Mouse (Mus musculus): ENCODE data around the gene Ano2. TPM values are rescaled to one million over a fixed set of nuclear protein-coding genes. Genes with fewer than 3 reads are reported as not detected.
A peak's percentile ranks its signal among the peaks of the same experiment; 100 is the strongest.

The Ano2 gene
- 1 to 10 TPM in 1 of 26 experiments, under 1 TPM in 2, not detected in 23; 0.22 to 1.0 (median 0.36) TPM for total RNA-seq (2018; cell fraction: chromatin; rRNA removed)
- total RNA-seq (2018; cell fraction: cytosol; rRNA removed) = not detected
- not detected for total RNA-seq (2018; cell fraction: nucleus; rRNA removed)
- not detected in 3 replicates for polyA plus RNA-seq (2018)

DNA sequence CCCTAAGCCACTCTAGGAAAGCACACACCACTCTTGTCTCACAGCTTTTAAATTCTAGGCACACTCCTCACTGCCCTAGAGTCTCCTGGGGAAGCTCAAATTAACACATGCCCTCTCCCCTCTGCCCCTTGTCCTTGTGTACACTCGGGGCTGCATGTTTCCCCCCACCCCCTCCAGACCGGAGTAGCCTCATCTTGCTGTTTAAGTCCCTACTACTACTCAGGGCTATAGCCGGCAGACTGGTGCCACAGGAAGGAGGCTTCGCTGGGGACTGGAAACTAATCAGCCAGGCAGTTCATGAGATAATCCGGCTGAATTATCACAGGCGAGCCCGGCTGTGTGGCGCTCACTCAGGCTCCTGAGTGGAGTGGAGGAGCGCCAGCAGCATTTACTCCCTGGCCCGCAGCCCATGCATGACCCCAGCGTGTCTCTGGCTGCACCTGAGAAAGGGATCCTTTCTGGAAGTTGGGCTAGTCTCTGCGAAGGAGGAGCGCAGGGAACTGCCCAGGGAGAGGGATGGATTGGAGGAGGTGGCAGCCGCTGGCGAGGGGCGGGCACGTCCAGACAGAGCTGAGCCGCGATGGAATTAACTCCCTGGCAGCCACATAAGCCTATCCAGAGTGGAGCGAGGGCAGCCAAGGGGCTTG lies at the start of gene Ano2:
Ano2 (plus strand) TSS at position 363 of the 647 bp plus-strand sequence.
- Histone ChIP-seq H3K36me3 (ENCODE audit: inconsistent target) (no peaks in the 10 kb centered on the region), H3K4me3 (ENCODE audit: inconsistent target) (no peak within 1 kb of the TSS), H3K79me2 (ENCODE audit: inconsistent target) (no peaks in the 10 kb centered on the region), H3K27ac (no peak within 1 kb of the TSS)
- WGBS (ENCODE audit: missing documents) = 77% methylated on average over 20 of the region's 20 CpGs

DNA sequence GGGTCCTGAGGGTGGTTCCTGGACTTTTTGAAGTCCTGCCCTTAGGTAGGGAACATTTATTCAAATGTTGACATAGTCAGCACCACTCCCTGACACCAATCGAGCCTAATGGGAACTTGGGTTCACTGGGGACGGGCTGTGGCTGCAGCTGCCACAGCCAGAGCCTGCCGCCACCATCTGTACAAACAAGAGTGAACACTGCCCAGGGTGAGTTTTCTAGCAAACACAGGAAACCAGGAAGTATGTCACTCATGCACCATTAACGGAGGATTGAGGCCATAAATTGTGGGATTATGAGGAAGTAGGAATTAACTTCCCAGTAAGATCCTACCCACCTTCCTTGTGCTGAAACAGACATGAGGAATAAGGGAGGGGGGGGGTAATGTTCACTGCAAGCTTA lies 49.7 kb upstream of the Ano2 start:
- Histone ChIP-seq H3K27ac (no peak overlapping the region), H3K36me3 (ENCODE audit: inconsistent target) (no peaks in the 10 kb centered on the region), H3K79me2 (ENCODE audit: inconsistent target) (no peaks in the 10 kb centered on the region), H3K4me3 (ENCODE audit: inconsistent target) (no peak overlapping the region)
- WGBS (ENCODE audit: missing documents) = 25% methylated on average over 4 of the region's 4 CpGs

DNA sequence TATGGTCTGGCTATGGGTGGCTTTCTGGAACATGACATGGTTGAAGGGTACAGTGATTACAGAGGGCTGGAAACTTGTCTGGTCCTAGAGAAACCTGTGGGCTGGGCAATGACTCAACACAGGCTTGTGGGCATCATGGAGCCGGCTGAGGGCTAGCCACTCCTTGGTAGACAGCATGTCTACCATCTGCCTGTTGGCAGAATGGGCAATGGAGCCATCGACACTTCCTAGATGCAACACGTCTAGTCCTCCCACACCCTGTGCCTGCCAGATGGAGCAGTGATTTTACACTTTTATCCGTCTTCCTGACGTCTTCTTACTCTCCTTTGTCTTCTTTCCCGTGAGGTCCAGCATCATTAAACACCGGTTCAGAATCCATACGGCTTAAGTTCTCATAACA lies 49.1 kb upstream of the Ano2 start:
- no peak overlapping the region for H3K4me3 ChIP-seq (ENCODE audit: inconsistent target)
- 93% methylated on average over 8 of the region's 8 CpGs for WGBS (ENCODE audit: missing documents)
- no peaks in the 10 kb centered on the region for H3K79me2 ChIP-seq (ENCODE audit: inconsistent target)
- no peaks in the 10 kb centered on the region for H3K36me3 ChIP-seq (ENCODE audit: inconsistent target)
- no peak overlapping the region for H3K27ac ChIP-seq

DNA sequence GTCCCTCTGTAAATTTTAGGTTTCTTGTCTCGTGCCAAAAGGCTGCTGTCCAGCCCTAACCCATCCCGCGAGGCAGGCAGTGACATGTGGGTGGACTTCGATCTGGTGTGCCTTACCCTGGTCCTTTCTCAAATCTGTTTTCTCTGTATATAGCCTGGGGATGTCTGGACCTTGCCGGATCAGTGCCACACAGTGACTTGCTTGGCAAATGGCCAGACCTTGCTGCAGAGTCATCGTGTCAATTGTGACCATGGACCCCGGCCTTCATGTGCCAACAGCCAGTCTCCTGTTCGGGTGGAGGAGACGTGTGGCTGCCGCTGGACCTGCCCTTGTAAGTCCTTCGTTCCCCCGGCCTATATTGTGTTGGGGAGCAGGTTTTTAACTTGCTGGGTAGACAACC lies 41.3 kb upstream of the Ano2 start:
- no peak overlapping the region for H3K4me3 ChIP-seq (ENCODE audit: inconsistent target)
- WGBS (ENCODE audit: missing documents) = 65% methylated on average over 12 of the region's 12 CpGs
- H3K79me2 ChIP-seq (ENCODE audit: inconsistent target) = no peaks in the 10 kb centered on the region
- H3K27ac ChIP-seq = no peak overlapping the region
- no peaks in the 10 kb centered on the region for H3K36me3 ChIP-seq (ENCODE audit: inconsistent target)

DNA sequence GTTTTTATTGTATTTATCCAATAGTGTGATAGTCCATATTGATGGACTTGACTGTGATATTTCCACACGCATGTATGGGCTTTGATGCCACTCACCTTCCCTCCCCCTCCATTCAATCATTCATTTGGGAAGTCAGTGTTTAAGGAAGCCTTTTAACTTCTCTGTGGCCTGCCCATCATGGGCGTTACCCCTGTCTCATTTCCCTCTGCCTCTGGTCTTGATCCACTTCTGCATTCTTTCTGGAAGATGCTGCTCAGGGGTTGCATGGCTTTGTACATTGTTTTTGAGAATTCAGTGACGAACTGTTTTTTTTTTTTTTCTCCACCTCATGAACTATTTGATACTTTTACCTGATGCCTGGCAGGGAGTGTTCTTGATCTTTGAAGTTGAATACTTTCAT lies 38.9 kb upstream of the Ano2 start:
- 61% methylated on average over 3 of the region's 3 CpGs for WGBS (ENCODE audit: missing documents)
- no peaks in the 10 kb centered on the region for H3K79me2 ChIP-seq (ENCODE audit: inconsistent target)
- H3K4me3 ChIP-seq (ENCODE audit: inconsistent target) = no peak overlapping the region
- no peaks in the 10 kb centered on the region for H3K36me3 ChIP-seq (ENCODE audit: inconsistent target)
- H3K27ac ChIP-seq = no peak overlapping the region

DNA sequence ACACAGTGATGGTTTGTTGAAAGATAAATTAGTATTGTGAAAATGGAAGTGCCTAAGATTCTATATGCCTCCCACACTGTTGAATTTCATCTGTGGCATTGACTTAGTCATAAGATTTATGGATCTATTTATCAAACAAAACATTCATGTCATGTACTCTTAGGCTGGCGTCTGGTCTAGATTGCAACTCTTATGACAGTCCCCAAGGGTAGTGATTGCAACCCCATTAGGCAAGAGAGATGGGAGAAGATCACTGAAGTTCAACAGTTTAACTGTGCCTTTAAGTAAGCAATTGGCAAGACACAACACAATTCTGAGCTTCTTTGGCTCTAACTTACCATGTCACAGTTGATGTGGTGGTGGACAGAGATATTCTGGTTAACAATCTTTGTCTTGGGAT lies 36.8 kb upstream of the Ano2 start:
- no peaks in the 10 kb centered on the region for H3K36me3 ChIP-seq (ENCODE audit: inconsistent target)
- 100% methylated on average over 1 of the region's 1 CpGs for WGBS (ENCODE audit: missing documents)
- H3K27ac ChIP-seq = no peak overlapping the region
- H3K4me3 ChIP-seq (ENCODE audit: inconsistent target) = no peak overlapping the region
- no peaks in the 10 kb centered on the region for H3K79me2 ChIP-seq (ENCODE audit: inconsistent target)

DNA sequence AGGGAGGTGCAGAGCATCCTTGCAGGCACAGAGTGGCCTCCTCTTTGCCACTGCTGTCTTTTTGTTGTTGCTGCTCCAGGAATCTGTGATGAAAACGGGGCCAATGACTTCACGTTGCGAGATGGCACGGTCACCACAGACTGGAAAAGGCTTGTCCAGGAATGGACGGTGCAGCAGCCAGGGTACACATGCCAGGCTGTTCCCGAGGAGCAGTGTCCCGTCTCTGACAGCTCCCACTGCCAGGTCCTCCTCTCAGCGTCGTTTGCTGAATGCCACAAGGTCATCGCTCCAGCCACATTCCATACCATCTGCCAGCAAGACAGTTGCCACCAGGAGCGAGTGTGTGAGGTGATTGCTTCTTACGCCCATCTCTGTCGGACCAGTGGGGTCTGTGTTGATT lies 33.3 kb upstream of the Ano2 start:
- Histone ChIP-seq H3K4me3 (ENCODE audit: inconsistent target) (no peak overlapping the region), H3K36me3 (ENCODE audit: inconsistent target) (no peaks in the 10 kb centered on the region), H3K27ac (no peak overlapping the region), H3K79me2 (ENCODE audit: inconsistent target) (no peaks in the 10 kb centered on the region)
- WGBS (ENCODE audit: missing documents) = 95% methylated on average over 13 of the region's 13 CpGs

DNA sequence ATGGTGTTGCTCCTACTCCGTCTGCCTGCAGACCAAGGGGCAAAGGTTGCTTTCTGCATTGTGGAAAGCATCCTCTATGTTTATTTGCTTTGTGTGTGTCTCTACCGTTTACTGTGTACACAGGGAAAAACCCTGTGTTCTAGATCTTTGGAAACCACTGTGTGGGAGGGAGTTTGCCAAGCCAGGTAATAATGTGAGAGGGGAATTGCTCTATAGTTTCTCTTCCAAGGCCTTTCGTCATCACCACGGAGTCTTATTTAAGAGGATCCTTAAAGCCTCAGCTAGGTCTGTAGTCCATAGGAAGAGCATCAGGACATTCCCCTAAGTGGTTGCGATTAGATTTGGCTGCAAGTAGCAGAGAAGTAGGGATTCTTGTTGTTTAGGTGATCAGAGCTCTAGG lies 32.3 kb upstream of the Ano2 start:
- no peak overlapping the region for H3K4me3 ChIP-seq (ENCODE audit: inconsistent target)
- no peaks in the 10 kb centered on the region for H3K79me2 ChIP-seq (ENCODE audit: inconsistent target)
- H3K27ac ChIP-seq = no peak overlapping the region
- H3K36me3 ChIP-seq (ENCODE audit: inconsistent target) = no peaks in the 10 kb centered on the region
- WGBS (ENCODE audit: missing documents) = 92% methylated on average over 5 of the region's 5 CpGs

DNA sequence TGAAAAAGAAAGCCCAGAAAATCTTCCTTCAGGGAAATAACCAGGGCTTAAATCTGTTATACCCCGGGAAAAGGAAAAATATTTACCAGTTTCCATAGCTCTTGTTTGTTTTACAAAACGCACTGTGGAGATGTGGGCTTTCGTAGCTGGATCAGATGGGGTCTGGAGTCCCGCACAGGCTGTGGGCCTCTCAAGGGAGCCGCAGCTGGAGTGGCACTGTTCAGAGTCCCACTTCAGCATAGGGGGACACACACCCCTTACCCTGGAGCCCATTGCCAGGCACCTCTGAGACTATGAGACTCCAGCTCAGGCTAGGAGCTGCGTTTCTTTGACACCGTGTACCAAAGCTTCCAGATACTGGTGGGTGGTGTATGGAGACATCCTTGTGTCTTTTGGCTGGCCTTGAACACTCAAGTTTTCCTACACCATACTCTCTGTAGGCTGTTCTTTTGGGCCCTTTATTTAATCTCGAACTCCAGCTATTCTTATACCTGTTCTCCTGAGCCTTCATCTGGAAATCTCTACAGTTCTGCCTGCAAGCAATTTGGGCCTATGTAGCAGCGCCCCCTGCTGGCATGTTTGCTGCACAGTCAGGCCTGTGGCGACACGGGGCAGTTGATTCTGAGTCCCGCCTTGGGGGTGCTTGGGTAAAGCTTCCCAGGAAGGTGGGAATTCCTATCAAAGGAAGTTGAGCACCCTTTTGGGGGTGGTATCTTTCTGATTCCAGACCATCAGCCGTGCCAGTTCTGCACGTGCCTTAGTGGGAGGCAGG lies 28.9 kb upstream of the Ano2 start:
- no peak overlapping the region for H3K4me3 ChIP-seq (ENCODE audit: inconsistent target)
- no peaks in the 10 kb centered on the region for H3K79me2 ChIP-seq (ENCODE audit: inconsistent target)
- H3K36me3 ChIP-seq (ENCODE audit: inconsistent target) = no peaks in the 10 kb centered on the region
- 62% methylated on average over 13 of the region's 14 CpGs for WGBS (ENCODE audit: missing documents)
- H3K27ac ChIP-seq = no peak overlapping the region

DNA sequence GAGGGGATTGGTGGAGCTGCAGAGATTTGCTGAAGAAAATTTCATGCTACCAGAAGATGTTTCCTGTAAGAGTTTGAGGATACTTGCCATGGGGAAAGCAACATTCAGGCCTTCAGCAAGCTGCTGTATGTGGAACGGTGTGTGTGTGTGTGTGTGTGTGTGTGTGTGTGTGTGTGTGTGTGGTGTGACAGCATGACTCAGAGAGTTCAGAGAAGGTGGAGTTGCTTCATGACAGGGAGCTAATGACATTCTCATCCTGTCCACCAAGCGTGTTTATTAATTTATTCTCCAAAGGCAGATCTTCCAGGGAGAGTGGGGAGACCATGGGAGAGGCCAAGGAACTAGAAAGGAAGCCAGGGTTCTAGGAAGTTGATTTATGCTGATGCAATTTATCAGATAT lies 26.3 kb upstream of the Ano2 start:
- no peak overlapping the region for H3K27ac ChIP-seq
- H3K4me3 ChIP-seq (ENCODE audit: inconsistent target) = no peak overlapping the region
- no peaks in the 10 kb centered on the region for H3K36me3 ChIP-seq (ENCODE audit: inconsistent target)
- no peaks in the 10 kb centered on the region for H3K79me2 ChIP-seq (ENCODE audit: inconsistent target)
- WGBS (ENCODE audit: missing documents) = 87% methylated on average over 2 of the region's 2 CpGs

DNA sequence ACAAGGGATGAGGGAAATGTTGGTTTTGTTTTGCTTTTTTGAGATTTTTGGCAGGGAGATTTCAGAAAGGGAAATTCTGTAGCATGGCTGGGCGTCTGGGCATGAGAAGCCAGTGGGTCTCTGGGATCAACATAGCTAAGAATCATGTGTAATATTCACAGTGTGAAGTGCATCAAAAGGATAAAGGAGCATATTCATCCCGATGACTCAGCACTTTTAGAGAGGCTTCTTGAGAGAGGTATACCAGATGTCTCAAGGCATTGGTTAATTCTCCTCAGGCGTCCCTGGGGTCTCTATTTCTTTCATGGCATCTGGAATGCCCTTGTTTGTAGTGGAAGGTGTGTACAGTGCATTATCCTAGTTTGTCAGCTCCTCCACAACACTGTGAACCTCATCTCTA lies 18.4 kb upstream of the Ano2 start:
- no peak overlapping the region for H3K4me3 ChIP-seq (ENCODE audit: inconsistent target)
- H3K79me2 ChIP-seq (ENCODE audit: inconsistent target) = no peaks in the 10 kb centered on the region
- no peak overlapping the region for H3K27ac ChIP-seq
- WGBS (ENCODE audit: missing documents) = 91% methylated on average over 3 of the region's 3 CpGs
- H3K36me3 ChIP-seq (ENCODE audit: inconsistent target) = no peaks in the 10 kb centered on the region

DNA sequence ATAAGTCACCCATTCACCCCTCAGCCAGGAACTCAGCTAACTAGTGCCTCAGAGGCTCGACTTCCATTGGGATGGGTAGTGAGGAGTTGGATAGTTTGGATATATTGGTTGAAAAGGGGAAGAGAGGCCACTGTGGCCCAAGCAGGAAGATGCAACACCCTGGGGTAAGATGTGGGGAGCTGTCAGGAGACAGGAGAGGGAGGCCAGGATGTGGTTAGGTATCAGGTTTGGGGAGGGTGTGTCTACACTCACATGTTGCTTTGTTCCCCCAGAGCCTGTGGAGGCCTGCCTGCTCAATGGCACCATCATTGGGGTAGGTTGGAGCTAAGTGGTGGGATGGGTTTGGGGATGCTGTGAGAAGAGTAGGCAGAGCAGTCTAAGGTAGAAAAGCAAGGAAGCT lies 11.7 kb upstream of the Ano2 start:
- Histone ChIP-seq H3K27ac (no peak overlapping the region), H3K4me3 (ENCODE audit: inconsistent target) (no peak overlapping the region), H3K36me3 (ENCODE audit: inconsistent target) (0 out of 2 replicates have a peak, but pooled peaks cover 9% of the 10 kb centered on the region), H3K79me2 (ENCODE audit: inconsistent target) (no peaks in the 10 kb centered on the region)
- 45% methylated on average over 1 of the region's 1 CpGs for WGBS (ENCODE audit: missing documents)

DNA sequence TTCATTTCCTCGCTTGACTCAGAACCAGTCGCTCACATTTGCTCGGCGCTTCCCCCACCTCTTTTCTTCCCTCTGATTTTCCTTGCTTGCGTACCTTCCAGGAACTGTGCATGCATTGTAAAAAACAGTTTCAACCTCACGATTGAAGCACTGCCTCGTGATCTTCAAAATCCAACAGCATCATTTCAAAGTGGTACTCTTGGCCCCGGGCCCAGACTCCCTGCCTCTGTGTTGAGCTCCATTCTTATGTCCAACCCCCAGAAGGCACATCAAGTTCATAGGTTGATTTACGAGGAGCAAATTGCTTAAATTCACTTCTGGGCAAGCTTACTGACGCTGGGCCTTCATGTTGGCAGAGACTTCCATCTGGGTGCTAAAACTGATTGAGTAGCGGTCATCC lies 9.6 kb upstream of the Ano2 start:
- Histone ChIP-seq H3K79me2 (ENCODE audit: inconsistent target) (no peaks in the 10 kb centered on the region), H3K4me3 (ENCODE audit: inconsistent target) (no peak overlapping the region), H3K27ac (no peak overlapping the region), H3K36me3 (ENCODE audit: inconsistent target) (0 out of 2 replicates have a peak, but pooled peaks cover 9% of the 10 kb centered on the region)
- 94% methylated on average over 11 of the region's 11 CpGs for WGBS (ENCODE audit: missing documents)

DNA sequence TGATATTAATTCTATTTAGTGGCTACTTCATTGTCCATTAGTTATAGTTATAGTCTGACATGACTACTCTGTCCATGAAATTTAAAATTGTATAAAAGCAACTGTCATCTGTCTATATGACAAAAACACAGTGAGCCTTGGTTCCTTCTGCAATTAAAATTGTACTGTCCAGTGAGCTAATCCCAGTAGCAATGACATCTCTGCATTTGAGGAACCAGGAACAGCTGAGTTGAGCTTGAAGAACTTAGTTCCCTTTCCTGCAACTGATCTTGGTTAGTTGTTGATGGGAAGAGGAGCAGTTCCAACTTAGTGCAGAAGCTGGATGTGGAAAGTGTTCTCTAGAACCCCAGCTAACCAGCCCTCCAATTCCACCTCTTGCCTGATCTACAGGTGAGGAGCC lies 4.8 kb upstream of the Ano2 start:
- Histone ChIP-seq H3K27ac (peak overlapping the region; percentile 38), H3K36me3 (ENCODE audit: inconsistent target) (no peaks in the 10 kb centered on the region), H3K79me2 (ENCODE audit: inconsistent target) (no peaks in the 10 kb centered on the region), H3K4me3 (ENCODE audit: inconsistent target) (no peak overlapping the region)

DNA sequence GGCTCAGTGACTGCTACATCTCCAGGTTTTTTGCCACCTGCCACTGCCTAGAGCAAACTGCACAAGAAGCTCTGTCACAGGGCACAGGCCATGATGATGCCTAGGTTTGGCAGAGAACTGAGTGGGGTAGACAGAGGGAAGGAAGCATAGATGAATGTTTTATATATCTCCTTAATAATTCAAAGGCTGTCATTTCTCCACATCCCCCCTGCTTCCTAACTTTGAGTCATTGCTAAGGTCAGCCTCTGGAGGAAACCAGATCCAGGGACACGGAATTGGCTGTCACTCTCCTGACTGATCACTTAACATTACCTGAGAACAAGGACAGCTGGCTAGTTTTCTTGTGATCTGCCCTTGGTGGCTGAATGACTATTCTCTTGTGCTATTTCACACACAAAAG lies 2.2 kb upstream of the Ano2 start:
- WGBS (ENCODE audit: missing documents) = 93% methylated on average over 1 of the region's 1 CpGs
- Histone ChIP-seq H3K79me2 (ENCODE audit: inconsistent target) (no peaks in the 10 kb centered on the region), H3K4me3 (ENCODE audit: inconsistent target) (no peak overlapping the region), H3K36me3 (ENCODE audit: inconsistent target) (no peaks in the 10 kb centered on the region), H3K27ac (no peak overlapping the region)
